Comparison of ENCODE assay signal across 23 mouse cellular contexts in the genomic region with DNA sequence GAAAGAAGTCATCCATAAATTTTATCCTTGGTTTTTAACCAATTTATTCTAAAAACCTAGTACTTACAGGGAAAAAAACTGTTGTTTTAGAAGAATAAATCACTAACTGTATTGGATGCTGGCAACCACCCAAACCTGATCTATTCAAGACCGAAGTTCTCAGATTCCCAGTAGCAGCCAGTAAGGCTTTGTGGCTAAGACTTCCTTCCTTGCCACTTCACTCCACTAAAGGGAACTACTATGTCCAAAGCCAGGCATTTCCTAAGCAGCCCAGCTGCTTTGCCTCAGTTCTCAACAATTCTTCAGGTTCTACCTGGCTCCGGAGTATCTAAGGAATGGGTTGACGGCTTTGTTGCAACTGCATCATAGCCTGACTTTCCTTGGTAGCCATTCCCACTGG. TPM values are rescaled to one million over a fixed set of nuclear protein-coding genes. Genes with fewer than 3 reads are reported as not detected.
DNase-seq lines count a peak whose midpoint lies in the region; ATAC-seq lines count a peak whose summit lies in the region.
"Had no signal": no experiment of that assay in that cellular context is flagged by ENCODE, and none has a peak within 500 bp of the region (broad histone marks: within the 10 kb centered on the region; RNA-seq: fewer than 3 reads in every experiment).

No protein-coding gene starts in this region.

- 72% methylated on average over 3 of the region's 3 CpGs for WGBS in embryonic facial prominence, embryonic 14.5 days
- 92% methylated on average over 3 of the region's 3 CpGs for WGBS in embryonic facial prominence, embryonic 10.5 days
- WGBS in kidney, embryonic 16.5 days: 71% methylated on average over 3 of the region's 3 CpGs

- no peak overlapping the region for H3K4me2 ChIP-seq in embryonic facial prominence, embryonic 14.5 days (ENCODE audit: low read depth, low read length)
- no peak overlapping the region for H3K4me2 ChIP-seq in kidney, embryonic 16.5 days (replicated peaks; ENCODE audit: low read depth, low read length)
- H3K4me2 ChIP-seq: forebrain, embryonic 15.5 days; hindbrain, embryonic 14.5 days; limb, embryonic 12.5 days; midbrain, embryonic 15.5 days had no signal

- DNase-seq in embryonic facial prominence, embryonic 14.5 days (ENCODE audit: low spot score): peak; percentile 72
- DNase-seq in embryonic facial prominence, embryonic 10.5 days (ENCODE audit: low spot score): no peak
- DNase-seq in kidney, postnatal 36 days: no peak
- peak; percentile 4 for DNase-seq in lung, postnatal 36 days
- DNase-seq in lung, postnatal 4 days: no peak
- DNase-seq in left cerebral cortex, postnatal 14 days (ENCODE audit: low spot score in 2 of 2): no peak
- DNase-seq in right cerebral cortex, postnatal 10 days (ENCODE audit: low spot score in 2 of 2): no peak
- DNase-seq: adrenal gland, postnatal 14 days; cerebellum, adult 11-12 months; cerebellum, postnatal 14 days; gastrocnemius, postnatal 36 days; thymus, postnatal 25 days had no signal

- H3K9me3 ChIP-seq in embryonic facial prominence, embryonic 14.5 days (ENCODE audit: control insufficient read depth, low read length): no peaks in the 10 kb centered on the region
- H3K9me3 ChIP-seq in embryonic facial prominence, embryonic 10.5 days: no peaks in the 10 kb centered on the region
- H3K9me3 ChIP-seq in kidney, embryonic 16.5 days (ENCODE audit: low read length): no peaks in the 10 kb centered on the region
- H3K9me3 ChIP-seq: forebrain, embryonic 15.5 days; limb, embryonic 12.5 days; midbrain, embryonic 15.5 days had no signal

- H3K36me3 ChIP-seq in embryonic facial prominence, embryonic 14.5 days (ENCODE audit: control insufficient read depth, insufficient read depth, low read length): no peaks in the 10 kb centered on the region
- no peaks in the 10 kb centered on the region for H3K36me3 ChIP-seq in embryonic facial prominence, embryonic 10.5 days (replicated peaks)
- no peaks in the 10 kb centered on the region for H3K36me3 ChIP-seq in kidney, embryonic 16.5 days (ENCODE audit: insufficient read depth, low read length)
- H3K36me3 ChIP-seq: forebrain, embryonic 15.5 days; limb, embryonic 12.5 days; midbrain, embryonic 15.5 days had no signal

- H3K9ac ChIP-seq in embryonic facial prominence, embryonic 14.5 days (ENCODE audit: low read depth, low read length): no peak overlapping the region
- H3K9ac ChIP-seq in kidney, embryonic 16.5 days (replicated peaks; ENCODE audit: low read length): no peak overlapping the region
- H3K9ac ChIP-seq: forebrain, embryonic 15.5 days; hindbrain, embryonic 14.5 days; limb, embryonic 12.5 days; liver, embryonic 14.5 days; midbrain, embryonic 15.5 days had no signal

- intact Hi-C loops in left cerebral cortex, postnatal 14 days (cut with DNase I): no loop called here

- ATAC-seq in embryonic facial prominence, embryonic 14.5 days (ENCODE audit: low read depth): no peak
- ATAC-seq in kidney, embryonic 16.5 days (ENCODE audit: low FRiP score, low TSS enrichment): no peak
- ATAC-seq: CD4-positive, CD25-positive, alpha-beta regulatory T cell, adult 4 months; forebrain, embryonic 15.5 days; lung, postnatal 0 days; midbrain, embryonic 15.5 days had no signal

- H3K27ac ChIP-seq in embryonic facial prominence, embryonic 14.5 days (replicated peaks; ENCODE audit: low read depth, low read length): no peak overlapping the region
- H3K27ac ChIP-seq in embryonic facial prominence, embryonic 10.5 days (replicated peaks): no peak overlapping the region
- H3K27ac ChIP-seq in kidney, embryonic 16.5 days (ENCODE audit: low read length): 0 out of 2 replicates have a peak overlapping the region, but pooled peaks have one; percentile 21
- H3K27ac ChIP-seq: forebrain, embryonic 15.5 days; hindbrain, embryonic 14.5 days; left cerebral cortex, adult 2 months; limb, embryonic 12.5 days; liver, embryonic 14.5 days; midbrain, embryonic 15.5 days had no signal

- H3K4me1 ChIP-seq in embryonic facial prominence, embryonic 14.5 days (ENCODE audit: control insufficient read depth, insufficient read depth, low read length): no peaks in the 10 kb centered on the region
- 0 out of 2 replicates have a peak, but pooled peaks cover 3% of the 10 kb centered on the region for H3K4me1 ChIP-seq in embryonic facial prominence, embryonic 10.5 days
- H3K4me1 ChIP-seq in kidney, embryonic 16.5 days (ENCODE audit: insufficient read depth, low read length): no peaks in the 10 kb centered on the region; the same call in 1 of the 2 replicates
- H3K4me1 ChIP-seq: forebrain, embryonic 15.5 days; limb, embryonic 12.5 days; midbrain, embryonic 15.5 days had no signal

- H3K4me3 ChIP-seq in embryonic facial prominence, embryonic 14.5 days (ENCODE audit: low read depth, low read length): no peak overlapping the region
- H3K4me3 ChIP-seq in embryonic facial prominence, embryonic 10.5 days: no peak overlapping the region
- H3K4me3 ChIP-seq in kidney, embryonic 16.5 days (ENCODE audit: low read length): no peak overlapping the region
- H3K4me3 ChIP-seq: forebrain, embryonic 15.5 days; left cerebral cortex, adult 2 months; limb, embryonic 12.5 days; midbrain, embryonic 15.5 days; myocyte had no signal

- no peaks in the 10 kb centered on the region for H3K27me3 ChIP-seq in embryonic facial prominence, embryonic 14.5 days (replicated peaks; ENCODE audit: control insufficient read depth, insufficient read depth, low read length)
- no peaks in the 10 kb centered on the region for H3K27me3 ChIP-seq in embryonic facial prominence, embryonic 10.5 days (replicated peaks; ENCODE audit: low read depth, poor library complexity, severe bottlenecking)
- H3K27me3 ChIP-seq in kidney, embryonic 16.5 days (ENCODE audit: insufficient read depth, low read length): no peaks in the 10 kb centered on the region
- H3K27me3 ChIP-seq: forebrain, embryonic 15.5 days; limb, embryonic 12.5 days; midbrain, embryonic 15.5 days had no signal

RNA-seq across cellular contexts. Expression of a gene that starts 14.7 kb away (rescaled TPM):
- 11.6 and 12.0 TPM in 2 replicates for polyA plus RNA-seq in embryonic facial prominence, embryonic 14.5 days (2014; fragmentation: Nextera tagmentation; extraction: Ambion mirVana)
- polyA plus RNA-seq in embryonic facial prominence, embryonic 10.5 days (2016; fragmentation: Nextera tagmentation; extraction: Ambion mirVana): 3.1 and 4.6 TPM in 2 replicates
- 34.4 and 35.6 TPM in 2 replicates for polyA plus RNA-seq in kidney, embryonic 16.5 days (2015; fragmentation: Nextera tagmentation; extraction: Ambion mirVana)
- 10 to 100 TPM; 30.8 to 35.1 TPM for total RNA-seq in left cerebral cortex, postnatal 14 days (2021)
- total RNA-seq: megakaryocyte-erythroid progenitor cell, adult 5-6 weeks had no signal
- polyA plus RNA-seq: CD4-positive, CD25-positive, alpha-beta regulatory T cell, adult 4 months had no signal

Comparison
In these comparisons a context has a peak if more than half of its experiments do, and no peak if none do; other contexts are left out.
1. DNase-seq: peak in embryonic facial prominence, embryonic 14.5 days (single experiment) and lung, postnatal 36 days (single experiment); none in embryonic facial prominence, embryonic 10.5 days (single experiment), kidney, postnatal 36 days (0 of 2), lung, postnatal 4 days (0 of 2), left cerebral cortex, postnatal 14 days (0 of 2) and right cerebral cortex, postnatal 10 days (0 of 2).